Mouse (Mus musculus) CD8-positive naive resting alpha-beta T cell, adult 2 months (primary cell): ENCODE results near the gene Cnnm2.

ENCODE experiments used
- DNase-seq, 2 experiments: peaks; one replicate each; pipeline ENCODE4 v3.0.0; 2022; ENCODE audit warnings: low read depth in 2 of 2, low spot score in 2 of 2

Gene Cnnm2

GRCm38 (mm10) chr19:46794181-46794580, 32.8 kb downstream of the Cnnm2 start:
- no peak for DNase-seq

GRCm38 (mm10) chr19:46799903-46800583, 38.6 kb downstream of the Cnnm2 start:
- DNase-seq: no peak

- no peak for DNase-seq
These were observed 40.1 kb downstream of the Cnnm2 start for GRCm38 (mm10) chr19:46801492-46801891.

- no peak for DNase-seq
These were observed 40.9 kb downstream of the Cnnm2 start for GRCm38 (mm10) chr19:46802306-46802705.

GRCm38 (mm10) chr19:46803732-46804131, 42.3 kb downstream of the Cnnm2 start:
- no peak for DNase-seq

- no peak for DNase-seq
These were observed 43.4 kb downstream of the Cnnm2 start for GRCm38 (mm10) chr19:46804751-46805150.

- DNase-seq: no peak
These were observed 44.7 kb downstream of the Cnnm2 start for GRCm38 (mm10) chr19:46805933-46806688.

GRCm38 (mm10) chr19:46808261-46808660, 46.9 kb downstream of the Cnnm2 start:
- no peak for DNase-seq

GRCm38 (mm10) chr19:46809031-46809430, 47.6 kb downstream of the Cnnm2 start:
- no peak for DNase-seq

- peak in 1 of 2 experiments; percentile 8 for DNase-seq
These were observed 57.9 kb downstream of the Cnnm2 start for GRCm38 (mm10) chr19:46819276-46819675.

GRCm38 (mm10) chr19:46822491-46822890, 61.1 kb downstream of the Cnnm2 start:
- no peak for DNase-seq

- no peak for DNase-seq
These were observed 62.4 kb downstream of the Cnnm2 start for GRCm38 (mm10) chr19:46823759-46824158.

- DNase-seq: no peak
These were observed 63.5 kb downstream of the Cnnm2 start for GRCm38 (mm10) chr19:46824867-46825266.

- DNase-seq: no peak
These were observed 66.3 kb downstream of the Cnnm2 start for GRCm38 (mm10) chr19:46827654-46828165.

GRCm38 (mm10) chr19:46828961-46829360, 67.6 kb downstream of the Cnnm2 start:
- no peak for DNase-seq

- DNase-seq: no peak
These were observed 70.0 kb downstream of the Cnnm2 start for GRCm38 (mm10) chr19:46831381-46831780.

- DNase-seq: no peak
These were observed 72.9 kb downstream of the Cnnm2 start for GRCm38 (mm10) chr19:46834301-46834700.

- DNase-seq: no peak
These were observed 73.9 kb downstream of the Cnnm2 start for GRCm38 (mm10) chr19:46835339-46835738.

- DNase-seq: no peak
These were observed 74.7 kb downstream of the Cnnm2 start for GRCm38 (mm10) chr19:46836085-46836484.

- no peak for DNase-seq
These were observed 76.1 kb downstream of the Cnnm2 start for GRCm38 (mm10) chr19:46837290-46838079.

- DNase-seq: no peak
These were observed 79.6 kb downstream of the Cnnm2 start for GRCm38 (mm10) chr19:46841016-46841415.

- DNase-seq: no peak
These were observed 81.6 kb downstream of the Cnnm2 start for GRCm38 (mm10) chr19:46843030-46843429.
